Mouse (Mus musculus): ENCODE data around the gene Spata25. TPM values are rescaled to one million over a fixed set of nuclear protein-coding genes. Genes with fewer than 3 reads are reported as not detected.
A peak's percentile ranks its signal among the peaks of the same experiment; 100 is the strongest.
"Not testable (repeated sequence)": the region's sequence is repeated elsewhere in the genome, so short reads cannot be mapped to it uniquely, and the experiment has no call there.

Spata25 gene
- polyA plus RNA-seq, 1 experiment from 2014 or later, result not detected

DNA sequence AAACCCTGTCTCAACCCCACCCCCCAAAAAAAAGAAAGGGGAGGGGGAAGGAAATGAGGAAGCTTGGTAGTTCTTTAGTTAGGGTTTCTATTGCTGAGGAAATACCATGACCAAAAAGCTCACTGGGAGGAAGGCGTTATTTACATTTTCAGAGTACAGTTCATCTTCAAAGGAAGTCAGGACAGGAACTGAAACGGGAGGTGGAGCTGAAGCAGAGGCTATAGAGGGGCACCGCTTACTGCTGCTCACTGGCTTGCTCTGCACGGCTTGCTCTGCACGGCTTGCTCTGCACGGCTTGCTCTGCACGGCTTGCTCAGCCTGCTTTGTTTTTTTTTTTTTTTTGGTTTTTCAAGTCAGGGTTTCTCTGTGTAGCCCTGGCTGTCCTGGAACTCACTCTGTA lies 40.2 kb upstream of the Spata25 start:
- H3K4me2 ChIP-seq (ENCODE audit: low read depth, low read length), result no peak overlapping the region
- ATAC-seq (peak; percentile 65), DNase-seq (no peak)
- no peaks in the 10 kb centered on the region; the same call in 1 of the 2 replicates for H3K9me3 ChIP-seq (ENCODE audit: low read length)
- WGBS (ENCODE audit: insufficient replicate concordance), result 30% methylated on average over 7 of the region's 7 CpGs
- no peak overlapping the region for H3K9ac ChIP-seq (replicated peaks)
- 0 out of 2 replicates have a peak overlapping the region, but pooled peaks have one; percentile 34 for H3K27ac ChIP-seq (ENCODE audit: low read depth)
- H3K36me3 ChIP-seq (replicated peaks; ENCODE audit: insufficient read depth, low read length), result no peaks in the 10 kb centered on the region
- H3K4me1 ChIP-seq (ENCODE audit: insufficient read depth), result peaks cover 5% of the 10 kb centered on the region; the same call in 1 of the 2 replicates
- H3K27me3 ChIP-seq (ENCODE audit: insufficient read depth, low read length), result no peaks in the 10 kb centered on the region
- no peak overlapping the region for H3K4me3 ChIP-seq (ENCODE audit: low read depth, low read length)
- TF ChIP-seq CTCF (IDR thresholded peaks at IDR 0.05; ENCODE audit: low read depth) (no peak), EP300 (IDR thresholded peaks at IDR 0.05; ENCODE audit: low read depth) (no peak)

DNA sequence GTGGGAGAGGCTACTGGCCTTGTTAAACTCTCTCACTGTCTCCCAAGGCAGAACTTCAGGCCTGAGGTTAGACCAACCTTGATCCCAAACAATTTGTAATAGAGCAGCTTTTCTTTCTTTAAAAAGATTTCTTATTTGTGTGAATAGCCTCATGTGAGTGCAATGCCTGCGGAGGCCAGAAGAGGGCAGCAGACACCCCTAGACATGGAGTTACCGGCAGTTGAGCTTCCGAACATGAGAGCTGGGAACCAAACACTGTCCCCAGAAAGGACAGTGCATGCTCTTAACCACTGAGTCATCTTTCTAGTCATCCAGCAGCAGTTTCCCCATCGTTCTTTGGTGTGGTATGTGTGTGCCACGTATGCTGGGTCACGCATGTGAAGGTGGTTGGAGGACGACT lies 39.2 kb upstream of the Spata25 start:
- Histone ChIP-seq H3K4me2 (ENCODE audit: low read depth, low read length) (no peak overlapping the region), H3K4me1 (ENCODE audit: insufficient read depth) (peaks cover 8% of the 10 kb centered on the region; the same call in 1 of the 2 replicates), H3K27me3 (ENCODE audit: insufficient read depth, low read length) (no peaks in the 10 kb centered on the region), H3K4me3 (ENCODE audit: low read depth, low read length) (no peak overlapping the region), H3K9me3 (ENCODE audit: low read length) (no peaks in the 10 kb centered on the region; the same call in 1 of the 2 replicates), H3K9ac (replicated peaks) (no peak overlapping the region), H3K36me3 (replicated peaks; ENCODE audit: insufficient read depth, low read length) (no peaks in the 10 kb centered on the region), H3K27ac (ENCODE audit: low read depth) (0 out of 2 replicates have a peak overlapping the region, but pooled peaks have one; percentile 48)
- ATAC-seq, result no peak
- no peak for DNase-seq
- TF ChIP-seq CTCF (IDR thresholded peaks at IDR 0.05; ENCODE audit: low read depth) (peak; percentile 69), EP300 (IDR thresholded peaks at IDR 0.05; ENCODE audit: low read depth) (no peak)
- 96% methylated on average over 7 of the region's 7 CpGs for WGBS (ENCODE audit: insufficient replicate concordance)

DNA sequence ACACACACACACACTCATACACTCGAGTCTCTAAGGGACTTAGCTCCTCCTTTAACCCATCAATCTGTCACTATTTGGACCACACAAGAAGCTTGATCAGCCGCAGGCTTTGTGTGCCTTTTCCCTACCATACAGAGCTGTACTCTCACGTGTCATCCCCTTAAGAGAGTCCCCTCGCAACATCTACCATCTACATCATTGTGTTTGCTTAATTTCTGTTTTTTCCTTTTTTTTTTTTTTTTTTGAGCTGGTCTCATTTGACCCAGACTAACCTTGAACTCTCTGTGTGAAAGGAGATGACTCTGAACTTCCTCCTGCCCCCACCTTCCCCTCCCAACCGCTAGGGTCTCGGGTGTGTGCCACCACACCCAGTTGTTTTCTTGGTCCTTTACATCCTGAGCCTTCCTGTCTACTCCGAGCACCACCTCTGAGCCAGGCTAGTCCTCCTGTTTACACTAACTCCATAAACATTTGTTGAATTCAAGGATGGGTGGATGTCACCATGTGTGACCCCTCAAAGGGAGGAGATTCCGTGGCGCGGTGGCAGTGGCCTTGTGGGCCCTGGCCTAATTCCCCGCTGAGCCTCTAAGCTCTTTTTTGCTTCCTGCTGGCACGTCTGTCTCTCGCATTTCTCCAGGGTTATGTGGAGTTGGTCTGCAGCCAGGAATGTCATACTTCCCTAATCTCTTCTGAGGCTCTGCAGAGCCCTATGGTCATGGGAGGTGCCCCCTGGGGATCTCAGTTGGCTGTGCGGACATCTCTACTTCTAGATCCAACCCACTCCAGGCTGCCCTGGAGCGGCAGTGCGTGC lies 38.6 kb upstream of the Spata25 start:
- H3K27ac ChIP-seq (ENCODE audit: low read depth), result 0 out of 2 replicates have a peak overlapping the region, but pooled peaks have one; percentile 48
- H3K9ac ChIP-seq (replicated peaks), result no peak overlapping the region
- TF ChIP-seq EP300 (IDR thresholded peaks at IDR 0.05; ENCODE audit: low read depth) (no peak), CTCF (IDR thresholded peaks at IDR 0.05; ENCODE audit: low read depth) (no peak)
- no peaks in the 10 kb centered on the region for H3K27me3 ChIP-seq (ENCODE audit: insufficient read depth, low read length)
- H3K36me3 ChIP-seq (replicated peaks; ENCODE audit: insufficient read depth, low read length), result no peaks in the 10 kb centered on the region
- H3K4me1 ChIP-seq (ENCODE audit: insufficient read depth), result peaks cover 12% of the 10 kb centered on the region
- peak; percentile 46 for ATAC-seq
- no peak overlapping the region for H3K4me2 ChIP-seq (ENCODE audit: low read depth, low read length)
- H3K4me3 ChIP-seq (ENCODE audit: low read depth, low read length), result no peak overlapping the region
- WGBS (ENCODE audit: insufficient replicate concordance), result 46% methylated on average over 16 of the region's 16 CpGs
- DNase-seq, result no peak
- H3K9me3 ChIP-seq (ENCODE audit: low read length), result no peaks in the 10 kb centered on the region; the same call in 1 of the 2 replicates

DNA sequence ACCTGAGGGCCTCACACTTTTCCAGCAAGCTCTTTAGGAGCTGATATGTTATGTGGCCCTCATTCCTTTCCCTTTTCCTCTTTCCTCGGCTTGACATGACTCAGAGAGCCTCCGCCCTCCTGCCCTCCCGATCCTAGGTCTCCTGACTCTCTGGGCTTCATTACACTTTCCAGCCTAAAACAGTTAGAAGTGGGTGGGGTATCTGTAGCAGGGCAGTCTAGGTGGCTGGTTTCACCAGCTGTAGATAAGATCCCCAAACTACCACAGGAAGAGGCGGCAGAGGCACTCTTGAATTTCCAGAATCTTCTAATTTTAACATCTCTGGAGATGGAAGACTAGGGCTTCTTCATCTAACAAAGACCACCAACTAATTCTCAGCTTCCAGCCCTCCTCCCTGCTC lies 36.3 kb upstream of the Spata25 start:
- ATAC-seq, result no peak
- no peak for DNase-seq
- Histone ChIP-seq H3K9me3 (ENCODE audit: low read length) (no peaks in the 10 kb centered on the region; the same call in 1 of the 2 replicates), H3K4me1 (ENCODE audit: insufficient read depth) (peaks cover 16% of the 10 kb centered on the region), H3K4me2 (ENCODE audit: low read depth, low read length) (no peak overlapping the region), H3K27me3 (ENCODE audit: insufficient read depth, low read length) (no peaks in the 10 kb centered on the region), H3K4me3 (ENCODE audit: low read depth, low read length) (no peak overlapping the region), H3K36me3 (replicated peaks; ENCODE audit: insufficient read depth, low read length) (no peaks in the 10 kb centered on the region), H3K9ac (replicated peaks) (no peak overlapping the region), H3K27ac (ENCODE audit: low read depth) (no peak overlapping the region)
- WGBS (ENCODE audit: insufficient replicate concordance), result 61% methylated on average over 4 of the region's 4 CpGs
- TF ChIP-seq EP300 (IDR thresholded peaks at IDR 0.05; ENCODE audit: low read depth) (no peak), CTCF (IDR thresholded peaks at IDR 0.05; ENCODE audit: low read depth) (no peak)

DNA sequence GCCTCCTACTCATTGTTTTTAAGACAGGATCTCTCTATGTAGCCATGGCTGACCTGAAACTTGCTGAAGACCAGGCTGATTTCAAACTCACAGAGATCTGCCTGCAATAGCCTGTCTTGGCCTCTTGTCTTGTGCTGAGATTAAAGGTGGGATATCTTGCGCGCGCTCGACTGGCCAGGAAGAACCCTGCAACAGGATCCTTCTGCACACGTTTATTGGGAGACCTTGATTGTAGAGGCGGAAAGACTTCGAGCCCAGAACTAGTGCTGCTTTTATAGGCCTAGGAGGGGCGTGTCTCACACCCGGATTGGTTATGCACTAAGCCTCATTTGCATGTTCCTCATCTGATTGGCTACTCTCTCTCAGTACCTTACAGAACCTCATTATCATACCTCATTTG lies 35.1 kb upstream of the Spata25 start:
- H3K4me1 ChIP-seq (ENCODE audit: insufficient read depth), result peaks cover 13% of the 10 kb centered on the region
- H3K9me3 ChIP-seq (ENCODE audit: low read length); H3K4me2 ChIP-seq (ENCODE audit: low read depth, low read length); H3K27ac ChIP-seq (ENCODE audit: low read depth); H3K27me3 ChIP-seq (ENCODE audit: insufficient read depth, low read length); H3K9ac ChIP-seq (replicated peaks); H3K4me3 ChIP-seq (ENCODE audit: low read depth, low read length); H3K36me3 ChIP-seq (replicated peaks; ENCODE audit: insufficient read depth, low read length); DNase-seq; ATAC-seq: not testable (repeated sequence)
- 85% methylated on average over 7 of the region's 9 CpGs for WGBS (ENCODE audit: insufficient replicate concordance)

DNA sequence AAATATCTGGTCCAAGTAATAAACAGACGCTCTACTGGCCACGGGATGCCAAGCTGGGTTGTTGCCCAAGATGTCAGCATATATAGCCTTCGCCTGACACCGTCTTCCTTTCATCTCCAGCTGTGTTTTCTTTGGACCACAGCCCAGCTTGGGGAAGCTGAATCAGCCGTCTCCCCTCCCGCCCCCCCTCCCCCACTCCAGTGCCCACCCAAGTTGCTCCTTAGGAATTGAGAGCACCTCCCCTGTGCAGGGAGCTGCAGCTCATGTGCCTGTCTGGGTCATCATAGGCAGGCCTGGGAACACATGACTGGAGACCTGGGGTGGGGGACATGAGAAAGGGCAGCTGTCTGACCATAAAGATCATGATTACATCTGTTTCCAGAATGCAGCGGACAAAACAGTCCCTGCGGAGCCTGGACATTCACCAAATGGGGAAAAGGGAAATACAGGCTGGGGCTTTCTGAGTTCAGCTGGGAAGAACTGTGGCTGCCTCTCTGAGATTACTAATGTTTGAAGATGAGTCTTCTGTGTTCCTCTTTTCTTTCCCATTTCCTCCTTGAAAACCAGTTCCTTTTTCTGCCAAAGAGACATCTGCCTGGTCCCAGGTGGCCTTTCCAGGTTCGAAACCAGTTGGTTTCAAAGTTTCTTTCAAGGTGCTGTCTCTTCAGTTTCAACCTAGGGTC lies 34.0 kb upstream of the Spata25 start:
- peaks cover 15% of the 10 kb centered on the region for H3K4me1 ChIP-seq (ENCODE audit: insufficient read depth)
- TF ChIP-seq CTCF (IDR thresholded peaks at IDR 0.05; ENCODE audit: low read depth), result no peak
- TF ChIP-seq EP300 (IDR thresholded peaks at IDR 0.05; ENCODE audit: low read depth), result no peak
- no peak for ATAC-seq
- no peak overlapping the region for H3K9ac ChIP-seq (replicated peaks)
- H3K9me3 ChIP-seq (ENCODE audit: low read length), result no peaks in the 10 kb centered on the region
- H3K4me3 ChIP-seq (ENCODE audit: low read depth, low read length), result no peak overlapping the region
- 34% methylated on average over 9 of the region's 9 CpGs for WGBS (ENCODE audit: insufficient replicate concordance)
- DNase-seq, result no peak
- no peaks in the 10 kb centered on the region for H3K36me3 ChIP-seq (replicated peaks; ENCODE audit: insufficient read depth, low read length)
- H3K27ac ChIP-seq (ENCODE audit: low read depth), result peak overlapping the region; percentile 49; the same call in 1 of the 2 replicates
- no peak overlapping the region for H3K4me2 ChIP-seq (ENCODE audit: low read depth, low read length)
- peaks cover 8% of the 10 kb centered on the region for H3K27me3 ChIP-seq (ENCODE audit: insufficient read depth, low read length)
